Mouse (Mus musculus) liver, embryonic 13.5 days (tissue): Measurements from ENCODE around the gene Gapdh. TPM values are rescaled to one million over a fixed set of nuclear protein-coding genes. Genes with fewer than 3 reads are reported as not detected.
"Not testable (repeated sequence)": the region's sequence is repeated elsewhere in the genome, so short reads cannot be mapped to it uniquely, and the experiment has no call there.

ENCODE experiments used
- ATAC-seq: fragments of 200-750 bp; cut with Nextera tagmentation; 2 replicates; pipeline ENCODE4 v1.8.0; 2017; ENCODE audit warnings: low read depth, mild to moderate bottlenecking, moderate number of reproducible peaks, moderate library complexity
- DNase-seq: peaks from one replicate; pipeline ENCODE4 v3.0.0; 2022
- H3K27ac ChIP-seq: fragments of 300-500 bp; sonication (generic); 2 replicates; pipeline ENCODE4 v1.5.1; 2015; ENCODE audit warnings: moderate library complexity, mild to moderate bottlenecking, inconsistent platforms
- H3K27me3 ChIP-seq: fragments of 300-500 bp; sonication (generic); 2 replicates; pipeline ENCODE4 v1.6.1; 2015; ENCODE audit warnings: mild to moderate bottlenecking, inconsistent platforms
- H3K36me3 ChIP-seq: fragments of 300-500 bp; sonication (generic); 2 replicates; pipeline ENCODE4 v1.6.1; 2015; ENCODE audit warnings: mild to moderate bottlenecking, inconsistent platforms
- H3K4me1 ChIP-seq: fragments of 300-500 bp; sonication (generic); replicated peaks from 2 replicates; pipeline ENCODE4 v1.6.1; 2015; ENCODE audit warnings: inconsistent platforms
- H3K4me2 ChIP-seq: fragments of 300-500 bp; sonication (generic); 2 replicates; pipeline ENCODE4 v1.6.1; 2015; ENCODE audit warnings: inconsistent platforms, mild to moderate bottlenecking, moderate library complexity
- H3K4me3 ChIP-seq: fragments of 300-500 bp; sonication (generic); replicated peaks from 2 replicates; pipeline ENCODE4 v1.5.1; 2015; ENCODE audit warnings: mild to moderate bottlenecking, inconsistent platforms
- H3K9ac ChIP-seq: fragments of 300-500 bp; sonication (generic); 2 replicates; pipeline ENCODE4 v1.6.1; 2015; ENCODE audit warnings: mild to moderate bottlenecking, inconsistent platforms
- H3K9me3 ChIP-seq: fragments of 300-500 bp; sonication (generic); replicated peaks from 2 replicates; pipeline ENCODE4 v1.6.1; 2016; ENCODE audit warnings: inconsistent platforms
- WGBS: fragments of 180-500 bp; shearing (Covaris S2); methylation state at CpG from one replicate; pipeline ENCODE4 v1.1.7; 2015; ENCODE audit not compliant: insufficient replicate concordance; 5-methylcytosine and 5-hydroxymethylcytosine counted together
- polyA plus RNA-seq: library from polyadenylated mRNA; unstranded; fragments of >200 nt; fragmentation: Nextera tagmentation; extraction: Ambion mirVana; gene quantifications from 2 replicates; pipeline ENCODE4 v1.2.1, GENCODE M21; 2015

Gapdh gene
- polyA plus RNA-seq, 1 experiment from 2014 or later, result 1,179 TPM

GRCm38 (mm10) chr6:125166861-125167650 is 789 bp upstream of the Gapdh start:
- H3K4me3 ChIP-seq, result peak overlapping the region; percentile 80
- H3K4me1 ChIP-seq, result peaks cover 60% of the 10 kb centered on the region
- H3K27me3 ChIP-seq, result no peaks in the 10 kb centered on the region
- peak overlapping the region; percentile 91 for H3K9ac ChIP-seq
- 21% methylated on average over 10 of the region's 10 CpGs for WGBS
- peak overlapping the region; percentile 79 for H3K4me2 ChIP-seq
- H3K36me3 ChIP-seq, result peaks cover 79% of the 10 kb centered on the region
- DNase-seq, result peak; percentile 40
- peak overlapping the region; percentile 90 for H3K27ac ChIP-seq
- H3K9me3 ChIP-seq, result no peaks in the 10 kb centered on the region
- ATAC-seq, result 0 out of 2 replicates have a peak, but pooled peaks have one; percentile 8

- peaks cover 77% of the 10 kb centered on the region for H3K4me1 ChIP-seq
- no peaks in the 10 kb centered on the region for H3K9me3 ChIP-seq
- H3K4me3 ChIP-seq, result peak overlapping the region; percentile 80
- DNase-seq (peak; percentile 95), ATAC-seq (peak; percentile 86)
- 0% methylated on average over 36 of the region's 36 CpGs for WGBS
- H3K27me3 ChIP-seq, result no peaks in the 10 kb centered on the region
- H3K27ac ChIP-seq, result peak overlapping the region; percentile 91
- H3K9ac ChIP-seq, result peak overlapping the region; percentile 91
- peak overlapping the region; percentile 79 for H3K4me2 ChIP-seq
- peaks cover 78% of the 10 kb centered on the region for H3K36me3 ChIP-seq
Observed at GRCm38 (mm10) chr6:125165328-125165891, 857 bp downstream of the Gapdh start.

GRCm38 (mm10) chr6:125164672-125165327 is 1.5 kb downstream of the Gapdh start:
- WGBS, result under 1% methylated on average over 39 of the region's 39 CpGs
- H3K9ac ChIP-seq, result peak overlapping the region; percentile 91
- H3K9me3 ChIP-seq, result no peaks in the 10 kb centered on the region
- peaks cover 83% of the 10 kb centered on the region for H3K4me1 ChIP-seq
- peak; percentile 19 for ATAC-seq
- H3K27ac ChIP-seq, result peak overlapping the region; percentile 91
- DNase-seq, result peak; percentile 56
- no peaks in the 10 kb centered on the region for H3K27me3 ChIP-seq
- peaks cover 78% of the 10 kb centered on the region for H3K36me3 ChIP-seq
- peak overlapping the region; percentile 80 for H3K4me3 ChIP-seq
- peak overlapping the region; percentile 79 for H3K4me2 ChIP-seq

GRCm38 (mm10) chr6:125163801-125164657 is 2.2 kb downstream of the Gapdh start:
- Histone ChIP-seq H3K36me3 (peaks cover 78% of the 10 kb centered on the region), H3K4me2 (peak overlapping the region; percentile 79), H3K9me3 (no peaks in the 10 kb centered on the region), H3K4me1 (peaks cover 88% of the 10 kb centered on the region), H3K27ac (peak overlapping the region; percentile 91), H3K4me3 (peak overlapping the region; percentile 80), H3K9ac (peak overlapping the region; percentile 91), H3K27me3 (no peaks in the 10 kb centered on the region)
- peak; percentile 28 for DNase-seq
- WGBS, result 8% methylated on average over 20 of the region's 20 CpGs
- ATAC-seq, result no peak

- not testable (repeated sequence) for DNase-seq, H3K27ac ChIP-seq, H3K27me3 ChIP-seq, H3K9ac ChIP-seq, ATAC-seq, H3K9me3 ChIP-seq
- WGBS, result 61% methylated on average over 12 of the region's 16 CpGs
- Histone ChIP-seq H3K4me3 (0 out of 2 replicates have a peak overlapping the region, but pooled peaks have one; percentile 16), H3K4me1 (peaks cover 76% of the 10 kb centered on the region), H3K36me3 (peaks cover 76% of the 10 kb centered on the region), H3K4me2 (peak overlapping the region; percentile 79)
Observed at GRCm38 (mm10) chr6:125162615-125163305, 3.5 kb downstream of the Gapdh start.

- H3K9me3 ChIP-seq, H3K27me3 ChIP-seq, H3K9ac ChIP-seq, ATAC-seq, H3K4me3 ChIP-seq, H3K4me2 ChIP-seq: not testable (repeated sequence)
- WGBS, result 18% methylated on average over 4 of the region's 5 CpGs
- peaks cover 76% of the 10 kb centered on the region for H3K4me1 ChIP-seq
- H3K36me3 ChIP-seq, result peaks cover 74% of the 10 kb centered on the region
- DNase-seq, result peak; percentile 50
- 0 out of 2 replicates have a peak overlapping the region, but pooled peaks have one; percentile 13 for H3K27ac ChIP-seq
Observed at GRCm38 (mm10) chr6:125161971-125162370, 4.3 kb downstream of the Gapdh start.

- ATAC-seq (0 out of 2 replicates have a peak, but pooled peaks have one; percentile 5), DNase-seq (peak; percentile 53)
- Histone ChIP-seq H3K27ac (peak overlapping the region; percentile 71), H3K4me1 (peaks cover 76% of the 10 kb centered on the region), H3K9ac (peak overlapping the region; percentile 26; the same call in 1 of the 2 replicates), H3K27me3 (no peaks in the 10 kb centered on the region), H3K4me3 (no peak overlapping the region), H3K36me3 (peaks cover 69% of the 10 kb centered on the region), H3K4me2 (peak overlapping the region; percentile 36), H3K9me3 (no peaks in the 10 kb centered on the region)
- WGBS, result 19% methylated on average over 22 of the region's 22 CpGs
Observed at GRCm38 (mm10) chr6:125160854-125161760, 5.2 kb downstream of the Gapdh start.

GRCm38 (mm10) chr6:125160558-125160853 is 5.8 kb downstream of the Gapdh start:
- Histone ChIP-seq H3K27me3 (no peaks in the 10 kb centered on the region), H3K36me3 (peaks cover 69% of the 10 kb centered on the region)

GRCm38 (mm10) chr6:125159773-125160557 is 6.3 kb downstream of the Gapdh start:
- Histone ChIP-seq H3K4me3 (no peak overlapping the region), H3K36me3 (peaks cover 69% of the 10 kb centered on the region), H3K4me1 (peaks cover 81% of the 10 kb centered on the region), H3K27ac (peak overlapping the region; percentile 71), H3K27me3 (no peaks in the 10 kb centered on the region), H3K4me2 (peak overlapping the region; percentile 36), H3K9me3 (no peaks in the 10 kb centered on the region), H3K9ac (peak overlapping the region; percentile 3)
- WGBS, result 66% methylated on average over 7 of the region's 7 CpGs
- no peak for ATAC-seq
- DNase-seq, result no peak

More at GRCm38 (mm10) chr6:125160558-125160853, 5.8 kb downstream of the Gapdh start:
- no peaks in the 10 kb centered on the region for H3K9me3 ChIP-seq
- no peak overlapping the region for H3K4me3 ChIP-seq
- peak overlapping the region; percentile 36 for H3K4me2 ChIP-seq
- peaks cover 76% of the 10 kb centered on the region for H3K4me1 ChIP-seq
- peak overlapping the region; percentile 3; the same call in 1 of the 2 replicates for H3K9ac ChIP-seq
- 50% methylated on average over 10 of the region's 10 CpGs for WGBS
- no peak for ATAC-seq
- H3K27ac ChIP-seq, result peak overlapping the region; percentile 71
- no peak for DNase-seq
